Mouse (Mus musculus) cerebellum, adult 18-20 months (tissue): Measurements from ENCODE around the gene Grb2.
A peak's percentile ranks its signal among the peaks of the same experiment; 100 is the strongest.

Experiments
- DNase-seq, 2 experiments: peaks; one replicate each; pipeline ENCODE4 v3.0.0; 2021

Grb2 gene

DNA sequence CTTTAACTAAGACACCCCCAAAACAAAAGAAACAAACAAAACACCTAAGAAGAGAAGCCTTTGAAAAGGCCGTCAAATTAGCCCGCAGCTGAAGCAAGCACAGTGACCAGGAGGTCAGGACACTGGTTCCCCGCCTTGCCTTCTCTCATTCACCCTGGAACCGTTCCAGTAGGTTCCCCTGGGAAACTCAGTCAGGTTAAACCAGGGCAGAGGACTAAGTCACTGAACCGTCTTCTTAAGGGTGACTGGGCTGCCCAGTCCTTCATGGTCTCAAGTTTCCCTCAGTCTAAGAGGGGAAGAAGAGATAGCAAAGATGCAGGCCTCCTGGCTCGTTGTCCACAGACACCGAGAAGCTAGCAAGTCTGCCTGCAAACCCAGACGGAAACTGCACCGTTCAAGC lies 82.5 kb downstream of the Grb2 start:
- DNase-seq = no peak

DNA sequence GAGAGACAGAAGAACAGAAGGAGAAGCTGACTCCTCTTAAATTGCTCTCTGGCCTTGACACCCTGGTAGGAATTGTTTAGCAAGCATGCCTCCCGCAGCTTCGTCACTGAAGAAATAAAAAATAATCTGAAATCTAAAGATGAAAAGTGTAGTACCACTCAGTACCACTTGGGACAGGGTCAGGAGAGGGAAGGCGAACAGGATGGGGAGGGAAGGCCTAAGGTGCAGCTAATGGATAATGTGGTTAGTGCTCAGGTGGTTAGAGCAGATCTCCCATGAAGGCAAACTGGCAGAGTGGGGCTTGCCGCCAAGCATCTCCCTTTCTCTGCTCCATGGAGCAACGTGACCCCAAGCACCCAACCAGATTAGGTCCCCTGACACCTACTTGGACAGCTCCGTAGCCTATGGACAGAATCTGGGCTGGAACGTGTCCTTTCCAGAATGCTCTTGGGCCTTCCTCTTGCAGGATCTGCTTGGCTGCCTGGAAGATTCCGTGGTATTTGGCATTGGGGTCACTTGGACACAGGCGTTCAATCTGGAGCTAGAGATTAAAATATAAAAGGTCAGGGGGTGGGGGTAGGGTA lies 84.8 kb downstream of the Grb2 start:
- DNase-seq = no peak

DNA sequence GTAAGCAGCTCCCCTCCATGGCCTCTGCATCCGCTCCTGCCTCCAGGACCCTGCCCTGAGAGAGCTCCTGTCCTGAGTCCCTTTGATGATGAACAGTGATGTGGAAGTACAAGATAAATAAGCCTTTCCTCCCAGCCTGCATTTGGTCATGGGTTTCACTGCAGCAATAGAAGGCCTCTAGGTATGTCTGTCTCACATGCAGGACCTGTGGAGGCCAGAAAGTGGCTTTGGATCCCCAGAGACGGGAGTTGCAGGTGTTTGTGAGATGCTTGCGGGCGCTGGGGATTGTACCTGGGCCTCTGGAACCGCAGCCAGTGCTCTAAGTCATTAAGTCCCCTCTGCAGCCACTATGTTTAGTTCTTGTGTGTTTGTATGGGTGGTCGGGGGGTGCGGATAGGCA lies 88.4 kb downstream of the Grb2 start:
- no peak for DNase-seq

DNA sequence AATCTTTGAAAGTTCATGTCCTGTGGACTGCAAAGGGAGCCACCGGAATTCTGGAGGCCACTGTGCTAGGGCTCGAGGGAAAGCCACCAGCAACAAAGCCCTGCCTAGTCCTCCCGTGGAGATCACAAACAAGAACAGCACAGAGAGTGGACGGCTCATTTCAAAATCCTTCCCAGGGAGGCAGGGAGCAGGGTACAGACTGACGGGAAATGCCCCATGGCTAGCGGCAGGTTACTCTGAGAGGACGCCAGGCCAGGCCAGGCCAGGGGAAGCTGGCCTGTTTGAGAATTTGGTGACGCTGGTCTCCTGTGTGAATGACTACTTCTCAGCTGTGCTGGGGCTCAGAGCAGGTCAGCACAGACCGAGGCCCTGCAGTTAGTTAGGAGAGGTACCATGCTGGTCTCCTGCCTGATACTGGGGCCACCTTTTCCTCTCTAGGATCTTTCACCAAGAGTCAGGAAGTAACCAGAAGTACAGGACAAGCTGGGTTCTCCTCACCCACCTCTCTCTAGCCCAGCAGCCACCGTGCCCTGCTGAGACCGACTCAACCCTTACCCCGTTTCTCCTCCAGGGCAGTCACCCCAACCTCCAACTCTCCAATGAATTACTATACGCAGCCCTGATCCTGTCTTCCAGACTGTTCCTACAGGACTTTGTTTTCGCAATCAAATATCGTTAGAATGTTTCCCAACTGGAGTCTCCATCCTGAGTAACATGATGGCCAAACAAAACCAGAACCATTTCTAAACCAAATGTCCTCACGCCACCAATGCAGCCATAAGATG lies 89.5 kb downstream of the Grb2 start:
- no peak for DNase-seq

DNA sequence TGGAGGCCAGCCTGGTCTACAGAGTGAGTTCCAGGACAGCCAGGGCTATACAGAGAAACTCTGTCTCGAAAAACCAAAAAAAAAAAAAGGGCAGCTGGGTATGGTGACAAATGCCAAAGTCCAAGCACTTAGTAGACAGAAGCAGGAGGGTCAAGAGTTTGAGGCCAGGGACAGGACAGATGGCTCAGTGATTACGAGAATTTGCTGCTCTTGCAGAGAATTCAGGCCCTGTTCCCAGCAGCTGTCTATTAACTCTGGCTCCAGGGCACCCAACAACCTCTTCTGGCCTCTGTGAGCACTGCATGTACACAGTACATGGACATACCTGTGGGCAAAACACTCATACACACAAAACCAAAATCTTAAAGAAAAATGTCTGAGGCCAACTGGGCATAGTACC lies 90.4 kb downstream of the Grb2 start:
- DNase-seq = no peak

DNA sequence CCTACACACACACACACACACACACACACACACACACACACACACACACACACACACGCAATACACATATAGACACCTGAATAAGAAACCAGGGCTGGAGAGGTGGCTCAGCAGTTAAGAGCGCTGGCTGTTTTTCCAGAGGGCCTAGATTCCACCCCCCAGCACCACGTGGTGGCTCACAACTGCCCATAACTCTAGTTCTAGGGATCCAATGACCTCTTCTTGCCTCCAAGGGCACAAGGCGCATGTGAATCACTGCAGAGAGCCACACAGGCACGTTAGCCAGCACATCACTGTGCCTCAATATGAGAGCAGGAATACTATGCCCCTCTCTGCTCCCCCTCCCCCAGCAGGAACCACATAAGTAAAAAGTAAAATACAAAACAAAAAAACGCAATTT lies 91.5 kb downstream of the Grb2 start:
- no peak for DNase-seq

DNA sequence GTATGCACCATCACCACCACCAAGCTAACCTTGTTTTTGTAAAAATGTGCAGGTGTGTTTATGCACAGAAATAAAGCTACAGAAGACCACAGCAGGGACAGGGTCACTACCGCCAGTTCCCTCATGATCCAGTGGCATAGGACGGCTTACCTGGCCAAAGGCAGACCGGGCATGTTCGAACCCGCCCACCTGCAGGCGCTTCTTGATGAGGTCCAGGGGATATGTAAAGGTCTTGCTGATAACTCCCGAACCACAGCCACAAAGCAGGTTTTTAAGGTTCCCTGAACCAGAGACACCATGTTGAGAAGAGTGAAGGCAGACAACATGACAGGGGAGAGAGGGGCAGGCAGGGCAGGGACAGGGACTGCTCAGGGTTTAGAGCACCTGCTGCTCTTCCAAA lies 92.0 kb downstream of the Grb2 start:
- no peak for DNase-seq

DNA sequence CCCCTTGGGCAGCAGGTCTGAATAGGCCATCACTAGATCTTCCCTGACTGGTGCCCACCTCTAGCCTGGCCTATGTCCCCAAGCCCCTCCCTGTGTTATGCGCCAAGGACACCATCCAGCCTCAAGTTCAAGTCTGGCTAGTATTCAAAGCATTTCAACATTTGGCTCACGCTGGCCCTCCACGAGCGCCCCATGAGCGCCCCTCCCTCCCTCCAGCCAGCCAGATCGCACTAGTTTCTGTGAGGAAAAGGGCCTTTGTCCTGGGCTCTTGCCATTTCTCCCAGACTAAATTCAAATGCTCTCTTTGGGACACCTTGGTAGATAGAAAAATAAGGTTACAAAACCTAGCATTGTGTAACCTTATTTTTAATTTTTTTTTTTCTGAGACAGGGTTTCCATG lies 92.5 kb downstream of the Grb2 start:
- no peak for DNase-seq

DNA sequence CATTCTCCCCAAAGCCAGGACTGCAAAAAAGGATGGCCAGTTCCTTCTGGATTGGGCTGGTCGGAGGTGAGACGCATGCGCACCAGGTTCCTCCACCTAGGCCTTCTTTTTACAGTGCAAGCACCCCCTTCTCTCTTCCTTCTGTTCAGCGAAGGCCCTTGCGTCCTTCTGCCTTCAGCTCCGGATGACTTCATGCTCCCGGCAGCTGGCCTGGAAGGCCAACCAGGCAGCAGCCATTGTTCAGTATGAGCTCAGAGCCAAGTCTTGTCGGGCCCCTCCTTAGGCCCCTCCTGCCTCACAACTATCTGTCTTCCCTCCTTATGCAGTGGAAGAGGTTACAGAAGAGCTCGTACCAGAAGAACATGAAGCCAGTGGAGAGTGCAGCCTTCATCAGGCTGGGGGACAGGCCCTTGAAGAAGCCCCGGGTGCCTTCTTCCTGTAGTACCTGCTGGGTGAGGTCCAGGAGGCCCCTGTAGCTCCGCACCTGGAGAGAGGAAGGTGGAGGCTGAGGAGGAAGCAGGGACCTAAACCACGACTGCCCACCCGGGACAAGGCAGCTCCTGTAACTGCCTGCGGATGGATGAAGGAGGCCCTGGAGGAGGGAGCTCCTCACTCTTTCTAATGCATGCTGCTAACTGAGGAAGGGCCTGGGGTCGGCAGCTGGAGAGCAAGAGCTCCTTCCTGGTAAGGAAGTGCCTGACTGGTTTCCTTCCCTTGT lies 93.1 kb downstream of the Grb2 start:
- DNase-seq = no peak

DNA sequence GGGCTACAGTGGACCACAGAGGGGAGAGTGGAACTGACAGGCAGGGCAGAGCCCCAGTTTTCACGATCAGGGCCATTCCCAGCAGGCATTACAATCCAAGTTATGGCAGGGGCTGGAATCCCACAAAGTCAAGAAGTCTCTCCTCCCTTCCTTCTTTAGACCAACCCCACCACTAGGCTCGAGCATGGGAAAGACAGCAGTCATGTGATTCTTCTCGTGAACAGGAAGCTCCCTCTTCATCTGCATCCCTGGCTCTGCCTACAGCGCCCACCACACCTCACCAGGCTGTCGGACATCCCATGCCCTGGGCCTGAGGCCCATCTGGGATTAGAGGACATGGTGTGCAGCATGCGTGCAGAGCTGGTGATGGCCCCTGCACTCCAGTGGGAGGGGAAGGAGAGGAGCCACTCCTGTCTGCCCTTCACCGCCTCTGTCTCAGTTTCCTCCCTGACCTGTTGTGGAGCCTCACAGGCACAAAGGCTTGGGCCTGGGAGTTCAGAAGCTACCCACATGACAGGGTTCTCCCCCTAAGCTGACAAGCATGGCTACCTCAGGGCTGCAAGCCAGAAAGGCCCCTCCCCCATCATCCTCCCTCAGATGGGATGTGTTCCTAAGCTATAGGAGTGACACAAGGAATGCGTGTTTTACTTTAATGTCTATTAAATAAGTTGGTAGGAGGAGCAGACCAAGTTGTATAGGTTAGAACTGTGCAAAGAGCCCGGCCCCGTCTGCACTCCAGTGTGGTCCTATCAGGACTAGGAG lies 93.9 kb downstream of the Grb2 start:
- no peak for DNase-seq

DNA sequence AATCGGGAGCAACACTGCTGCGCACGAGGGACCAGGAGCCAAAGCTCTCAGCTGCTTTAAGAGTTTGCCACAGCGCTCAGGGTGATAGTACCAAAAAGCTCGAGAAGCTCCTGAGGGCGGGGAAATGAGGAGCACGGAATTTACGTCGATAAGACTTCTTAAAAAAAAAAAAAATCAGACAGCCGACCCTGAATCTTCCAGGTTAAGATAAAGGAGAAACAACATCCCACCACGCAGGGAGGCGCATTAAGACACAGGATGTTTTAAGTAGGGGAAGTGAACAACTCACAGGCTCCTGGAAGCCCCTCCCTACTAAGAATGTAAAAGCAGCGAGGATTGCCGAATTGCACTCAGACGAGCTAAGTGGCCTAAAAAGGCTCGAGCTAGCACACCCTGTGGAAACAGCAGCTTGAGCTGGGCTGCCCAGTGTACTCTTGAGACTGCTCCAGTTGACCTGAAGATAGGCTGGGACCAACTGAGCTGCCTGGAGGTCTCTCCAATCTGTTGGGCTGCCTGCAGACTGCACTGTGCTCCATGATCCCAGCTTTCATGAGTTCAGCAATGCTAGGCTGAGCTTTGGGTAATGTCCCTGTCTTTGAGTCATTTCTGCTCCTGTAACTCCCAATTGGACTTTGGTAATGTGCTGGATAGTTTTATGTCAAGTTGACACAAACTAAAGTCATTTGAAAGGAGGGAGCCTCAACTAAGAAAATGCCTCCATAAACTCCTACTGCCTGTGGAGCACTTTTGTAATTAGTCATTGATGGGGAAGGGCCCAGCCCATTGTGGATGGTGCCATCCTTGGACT lies 95.1 kb downstream of the Grb2 start:
- DNase-seq = no peak

DNA sequence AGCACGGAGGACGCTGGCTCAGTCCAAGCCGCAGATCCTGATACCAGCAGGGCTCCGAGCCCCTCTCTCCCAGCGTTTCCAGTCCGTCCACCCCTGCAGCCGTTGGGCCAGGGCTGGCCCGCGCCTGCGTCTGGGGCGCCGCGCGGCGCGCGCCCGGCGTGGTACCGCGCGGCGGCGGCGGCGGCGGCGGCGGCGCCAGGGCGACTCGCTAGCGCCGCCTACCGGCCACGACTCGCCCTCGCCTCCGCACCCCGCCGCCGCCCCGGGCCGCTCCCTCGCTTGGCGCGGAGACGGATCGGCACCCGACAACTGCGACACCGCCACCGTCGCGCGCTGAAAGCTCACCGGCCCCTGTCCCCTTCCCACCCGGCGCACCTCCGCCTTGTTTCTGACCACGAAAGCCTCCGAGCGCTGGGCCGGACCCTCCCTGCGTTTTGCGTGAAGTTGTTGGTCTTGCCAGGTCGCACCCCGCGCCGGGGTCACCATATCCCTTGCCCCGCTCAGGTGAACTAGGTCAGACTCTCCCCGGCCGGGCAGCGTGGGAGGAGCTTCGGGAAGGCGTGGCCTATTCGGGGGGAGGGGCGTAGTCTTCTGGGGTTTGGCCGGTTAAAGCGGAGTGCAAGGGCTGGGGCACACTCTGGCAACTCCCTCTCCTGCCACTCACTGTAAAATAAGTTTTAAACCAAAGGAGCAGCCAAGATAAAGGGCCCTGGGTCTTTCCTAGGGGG lies 95.8 kb downstream of the Grb2 start, which contains the start of gene Mif4gd:
Gene Mif4gd (minus strand): TSS at position 560 of the 728 bp plus-strand sequence.
- DNase-seq = peak; percentile 92

DNA sequence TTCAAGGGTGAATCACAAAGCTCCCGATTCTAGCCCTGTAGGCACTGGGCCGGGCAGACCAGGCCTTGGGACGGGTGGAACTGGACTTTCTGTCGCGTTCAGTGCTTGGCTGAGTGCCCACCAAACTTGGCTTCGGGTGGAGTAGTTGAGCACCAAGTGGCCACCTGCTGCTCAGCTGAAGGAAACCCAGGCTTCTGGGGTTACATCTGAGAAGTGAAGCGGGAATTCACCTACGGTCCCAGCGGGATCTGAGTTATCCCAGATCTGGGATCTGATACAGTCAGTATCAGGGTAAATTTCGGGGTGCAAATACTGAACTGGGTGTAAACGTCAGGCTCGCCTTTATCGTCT lies 96.4 kb downstream of the Grb2 start:
- peak; percentile 74 to 75 for DNase-seq

DNA sequence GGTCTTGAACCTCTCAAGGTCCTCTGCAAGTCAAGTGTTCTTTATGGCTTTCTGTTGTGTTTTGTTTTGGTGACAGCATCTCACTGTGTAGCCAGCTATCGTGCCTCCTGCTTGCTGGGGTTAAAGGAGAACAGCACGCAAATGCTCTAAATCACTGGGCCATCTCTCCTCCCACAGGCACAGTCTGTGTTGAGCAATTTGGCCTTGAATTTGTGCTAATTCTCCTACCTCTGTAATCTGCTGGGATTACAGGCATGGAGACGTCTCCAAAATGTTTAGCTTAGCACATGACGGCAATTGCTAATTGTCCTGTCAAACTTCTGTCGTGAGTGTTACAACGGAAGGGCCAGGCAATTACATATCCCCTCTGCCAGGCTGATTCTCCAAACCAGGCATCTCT lies 97.2 kb downstream of the Grb2 start:
- no peak for DNase-seq

DNA sequence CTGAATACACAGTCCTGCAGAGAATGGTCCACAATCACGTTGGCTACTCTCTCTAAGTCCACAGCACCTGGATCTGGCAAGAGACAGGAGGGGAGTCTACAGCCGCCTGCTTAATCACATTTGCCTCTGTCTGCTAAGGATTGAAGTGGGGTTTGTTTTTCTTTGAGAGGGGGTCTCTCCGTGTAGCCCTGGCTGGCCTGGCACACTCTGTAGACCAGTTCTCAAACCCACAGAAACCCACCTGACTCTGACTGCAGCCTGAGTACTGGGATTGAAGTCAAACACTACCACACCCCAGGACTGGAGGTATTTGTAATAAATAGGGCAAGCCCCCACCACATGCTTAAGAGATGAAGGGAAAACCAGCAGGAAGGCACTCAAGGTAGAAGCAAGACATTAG lies 98.8 kb downstream of the Grb2 start:
- DNase-seq = no peak

DNA sequence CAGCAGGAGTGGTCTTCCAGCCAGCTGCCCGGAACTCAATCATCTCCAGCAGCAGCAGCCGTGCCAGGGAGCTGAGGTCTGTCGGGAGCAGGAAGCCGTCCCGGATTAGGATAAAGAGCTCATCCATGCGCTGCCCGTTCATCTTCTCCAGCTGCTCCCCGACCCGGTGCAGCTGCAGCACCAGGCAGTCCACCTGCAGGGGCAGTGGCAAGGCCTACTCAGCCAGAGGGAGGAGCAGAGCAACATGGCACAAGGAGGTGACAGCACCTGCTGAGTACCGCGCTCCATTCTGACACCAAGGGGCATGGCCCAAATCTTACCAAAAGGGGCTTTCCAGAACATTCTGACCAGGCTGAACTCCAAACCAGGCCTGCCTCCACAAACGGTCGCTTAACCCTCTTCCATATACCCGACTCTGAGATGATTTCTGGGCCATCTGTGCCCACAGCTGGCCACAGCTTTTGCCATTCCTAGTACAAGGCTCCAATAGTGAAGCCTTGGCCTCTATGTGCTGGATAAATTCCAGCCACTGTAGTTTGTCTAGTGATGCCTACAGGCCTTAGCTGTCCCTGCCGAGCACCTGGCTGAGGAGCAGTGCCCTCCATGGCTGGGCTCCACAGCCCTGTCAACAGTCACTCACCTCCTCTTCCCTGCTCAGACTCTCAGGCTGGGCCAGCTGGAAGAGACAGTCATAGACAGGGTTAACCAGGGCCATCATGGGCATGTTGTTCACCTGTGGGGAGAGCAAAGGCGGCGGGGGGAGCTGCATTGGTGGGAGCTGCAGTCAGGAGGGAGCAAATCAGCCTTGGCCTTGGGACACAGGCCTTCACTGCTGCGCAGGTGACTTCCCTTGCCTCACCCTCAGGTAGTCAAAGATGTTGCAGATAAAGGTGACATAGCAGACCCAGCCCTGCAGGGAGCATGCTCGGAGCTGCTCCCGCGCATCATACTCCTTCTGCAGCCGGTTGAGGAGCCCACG lies 99.7 kb downstream of the Grb2 start:
- no peak for DNase-seq

DNA sequence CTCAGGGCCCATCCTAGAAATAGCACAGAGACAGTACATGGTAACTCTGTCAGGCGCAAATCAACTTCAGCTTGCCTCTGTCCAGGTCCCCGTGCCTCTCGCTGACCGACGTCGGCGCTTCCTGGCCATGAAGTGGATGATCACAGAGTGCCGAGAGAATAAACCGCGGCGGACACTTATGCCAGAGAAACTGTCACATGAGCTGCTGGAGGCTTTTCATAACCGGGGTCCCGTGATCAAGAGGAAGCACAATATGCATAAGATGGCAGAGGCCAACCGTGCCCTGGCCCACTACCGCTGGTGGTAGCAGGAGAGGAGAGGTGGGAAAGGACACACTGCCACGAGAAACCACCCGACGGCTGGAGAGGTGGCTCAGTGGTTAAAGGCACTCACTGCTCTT lies 101.7 kb downstream of the Grb2 start:
- no peak for DNase-seq

DNA sequence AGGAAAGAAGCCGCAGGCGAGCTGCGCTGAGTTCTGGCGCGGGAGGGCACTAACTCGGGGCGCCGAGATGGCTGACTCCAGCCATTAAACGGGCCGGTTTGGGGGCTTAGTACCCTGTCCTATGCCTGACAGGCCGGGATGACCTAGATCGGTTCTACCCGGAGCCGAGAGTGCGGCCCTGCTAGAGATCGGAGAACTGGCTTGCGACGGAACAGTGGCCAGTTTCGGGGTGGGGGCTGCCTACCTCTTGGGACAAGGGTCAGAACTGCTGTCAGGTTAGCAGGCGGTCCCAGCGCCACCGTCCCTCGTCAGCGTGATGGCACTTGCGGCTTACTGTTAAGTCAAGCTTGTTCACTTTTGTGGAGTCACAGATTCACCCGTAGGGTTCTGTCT lies 104.1 kb downstream of the Grb2 start:
- DNase-seq = no peak

DNA sequence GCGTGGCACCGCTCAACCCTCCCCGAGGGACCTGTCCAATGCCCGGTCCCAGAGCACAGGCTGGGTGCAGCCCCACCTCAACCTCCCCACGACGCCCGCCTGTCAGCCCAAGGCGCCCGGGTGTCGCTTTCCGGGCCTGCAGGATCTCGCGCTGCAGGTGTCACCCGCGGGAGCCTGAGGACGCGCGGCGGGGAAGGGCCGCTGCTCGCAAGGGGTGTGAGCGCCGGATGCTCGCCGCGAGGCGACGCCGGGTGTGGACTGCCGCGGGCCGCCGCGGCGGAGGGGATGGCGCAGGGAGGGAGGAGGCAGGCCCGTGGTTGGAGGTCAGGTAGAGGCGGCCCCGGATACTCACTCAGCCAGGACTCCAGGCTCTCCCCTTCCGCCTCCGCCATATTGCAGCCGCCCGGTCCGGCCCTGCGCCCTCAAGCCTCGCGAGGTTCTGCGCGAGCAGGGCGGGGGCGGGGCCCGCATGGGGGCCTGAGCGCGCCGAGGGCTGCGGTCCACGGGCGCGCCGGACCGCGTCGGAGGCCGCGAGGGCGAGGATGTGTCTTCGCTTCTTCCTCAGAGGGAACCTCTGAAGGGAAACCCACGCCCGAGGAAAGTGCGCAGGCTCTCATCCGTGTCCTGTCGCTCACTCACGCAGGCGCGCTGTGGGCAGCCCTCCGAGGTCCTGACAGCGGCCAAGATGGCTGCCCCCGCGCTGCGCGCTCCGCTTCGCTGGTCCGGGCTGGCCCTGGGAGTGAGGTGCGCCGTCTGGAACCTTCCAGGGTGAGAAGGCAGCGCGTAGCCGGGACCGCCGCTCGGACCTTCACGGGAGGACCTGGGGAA lies 104.7 kb downstream of the Grb2 start, which contains the start of the genes Mrps7 and Gga3:
Gene Mrps7 (plus strand): TSS at position 450 of the 828 bp plus-strand sequence.
Gene Gga3 (minus strand): TSS at position 576 of the 828 bp plus-strand sequence.
- DNase-seq = peak; percentile 87 to 94

DNA sequence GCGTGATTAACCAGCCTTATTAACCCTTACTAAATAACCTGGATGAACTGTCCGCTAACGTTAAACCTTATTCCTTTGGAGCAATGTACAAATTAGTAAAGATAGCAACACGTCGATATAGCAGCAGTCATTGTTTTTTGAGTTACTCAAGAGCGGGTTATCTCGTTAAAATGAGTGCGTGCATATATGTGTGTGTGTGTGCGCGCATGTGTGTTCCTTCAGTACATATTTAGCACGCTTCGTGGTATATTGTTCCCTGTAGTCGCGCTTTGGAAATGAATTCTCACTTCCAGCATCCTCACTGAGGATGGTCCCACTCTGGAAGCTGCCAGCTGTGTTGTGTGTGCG lies 105.3 kb downstream of the Grb2 start:
- no peak for DNase-seq
